Mouse (Mus musculus): ENCODE measurements around the gene Rnf182.

The Rnf182 gene

GRCm38 (mm10) chr13:43615577-43616254, at the start of gene Rnf182:
Rnf182 (plus strand) TSS chr13:43615710.
- in situ Hi-C loops (cut with MboI; ENCODE audit: low pct_unique_long_range_greater_than_20kb in 1 of 2, low sequenced_read_pairs in 2 of 2, unreplicated experiment in 1 of 2) = no loop called here

- in situ Hi-C loops (cut with MboI; ENCODE audit: low pct_unique_long_range_greater_than_20kb in 1 of 2, low sequenced_read_pairs in 2 of 2, unreplicated experiment in 1 of 2) = loop anchor here in 1 of 2 experiments (25.0 kb wide), 1 partner anchor 379 kb away; no protein-coding TSS in a partner anchor
Measured at GRCm38 (mm10) chr13:43566184-43566583, 49.3 kb upstream of the Rnf182 start.

GRCm38 (mm10) chr13:43567141-43567891, 48.2 kb upstream of the Rnf182 start:
- in situ Hi-C loops (cut with MboI; ENCODE audit: low pct_unique_long_range_greater_than_20kb in 1 of 2, low sequenced_read_pairs in 2 of 2, unreplicated experiment in 1 of 2) = loop anchor here in 1 of 2 experiments (25.0 kb wide), 1 partner anchor 380 kb away; no protein-coding TSS in a partner anchor

GRCm38 (mm10) chr13:43573979-43574378, 41.5 kb upstream of the Rnf182 start:
- in situ Hi-C loops (cut with MboI; ENCODE audit: low pct_unique_long_range_greater_than_20kb in 1 of 2, low sequenced_read_pairs in 2 of 2, unreplicated experiment in 1 of 2) = loop anchor here in 1 of 2 experiments (25.0 kb wide), 1 partner anchor 387 kb away; no protein-coding TSS in a partner anchor

GRCm38 (mm10) chr13:43575431-43575830, 40.1 kb upstream of the Rnf182 start:
- in situ Hi-C loops (cut with MboI; ENCODE audit: low pct_unique_long_range_greater_than_20kb in 1 of 2, low sequenced_read_pairs in 2 of 2, unreplicated experiment in 1 of 2) = no loop called here

- in situ Hi-C loops (cut with MboI; ENCODE audit: low pct_unique_long_range_greater_than_20kb in 1 of 2, low sequenced_read_pairs in 2 of 2, unreplicated experiment in 1 of 2) = no loop called here
Measured at GRCm38 (mm10) chr13:43577254-43577653, 38.3 kb upstream of the Rnf182 start.

GRCm38 (mm10) chr13:43577766-43578165, 37.7 kb upstream of the Rnf182 start:
- in situ Hi-C loops (cut with MboI; ENCODE audit: low pct_unique_long_range_greater_than_20kb in 1 of 2, low sequenced_read_pairs in 2 of 2, unreplicated experiment in 1 of 2) = no loop called here

GRCm38 (mm10) chr13:43579740-43580139, 35.8 kb upstream of the Rnf182 start:
- in situ Hi-C loops (cut with MboI; ENCODE audit: low pct_unique_long_range_greater_than_20kb in 1 of 2, low sequenced_read_pairs in 2 of 2, unreplicated experiment in 1 of 2) = loop anchor here in 1 of 2 experiments (10.0 kb wide), 1 partner anchor 155 kb away; no protein-coding TSS in a partner anchor

- in situ Hi-C loops (cut with MboI; ENCODE audit: low pct_unique_long_range_greater_than_20kb in 1 of 2, low sequenced_read_pairs in 2 of 2, unreplicated experiment in 1 of 2) = loop anchor here in 1 of 2 experiments (10.0 kb wide), 1 partner anchor 154 kb away; no protein-coding TSS in a partner anchor
Measured at GRCm38 (mm10) chr13:43580661-43581060, 34.8 kb upstream of the Rnf182 start.

- in situ Hi-C loops (cut with MboI; ENCODE audit: low pct_unique_long_range_greater_than_20kb in 1 of 2, low sequenced_read_pairs in 2 of 2, unreplicated experiment in 1 of 2) = loop anchor here in 1 of 2 experiments (10.0 kb wide), 1 partner anchor 152 kb away; no protein-coding TSS in a partner anchor
Measured at GRCm38 (mm10) chr13:43582961-43583360, 32.5 kb upstream of the Rnf182 start.

- in situ Hi-C loops (cut with MboI; ENCODE audit: low pct_unique_long_range_greater_than_20kb in 1 of 2, low sequenced_read_pairs in 2 of 2, unreplicated experiment in 1 of 2) = loop anchor here in 1 of 2 experiments (10.0 kb wide), 1 partner anchor 151 kb away; no protein-coding TSS in a partner anchor
Measured at GRCm38 (mm10) chr13:43583504-43583903, 32.0 kb upstream of the Rnf182 start.

GRCm38 (mm10) chr13:43585335-43585734, 30.2 kb upstream of the Rnf182 start:
- in situ Hi-C loops (cut with MboI; ENCODE audit: low pct_unique_long_range_greater_than_20kb in 1 of 2, low sequenced_read_pairs in 2 of 2, unreplicated experiment in 1 of 2) = loop anchor here in 1 of 2 experiments (10.0 kb wide), 1 partner anchor 149 kb away; no protein-coding TSS in a partner anchor

- in situ Hi-C loops (cut with MboI; ENCODE audit: low pct_unique_long_range_greater_than_20kb in 1 of 2, low sequenced_read_pairs in 2 of 2, unreplicated experiment in 1 of 2) = loop anchor here in 1 of 2 experiments (10.0 kb wide), 1 partner anchor 148 kb away; no protein-coding TSS in a partner anchor
Measured at GRCm38 (mm10) chr13:43586966-43587365, 28.5 kb upstream of the Rnf182 start.

GRCm38 (mm10) chr13:43587844-43588840, 27.4 kb upstream of the Rnf182 start:
- in situ Hi-C loops (cut with MboI; ENCODE audit: low pct_unique_long_range_greater_than_20kb in 1 of 2, low sequenced_read_pairs in 2 of 2, unreplicated experiment in 1 of 2) = loop anchor here in 1 of 2 experiments (10.0 kb wide), 1 partner anchor 147 kb away; no protein-coding TSS in a partner anchor

GRCm38 (mm10) chr13:43591828-43592680, 23.5 kb upstream of the Rnf182 start:
- in situ Hi-C loops (cut with MboI; ENCODE audit: low pct_unique_long_range_greater_than_20kb in 1 of 2, low sequenced_read_pairs in 2 of 2, unreplicated experiment in 1 of 2) = no loop called here

- in situ Hi-C loops (cut with MboI; ENCODE audit: low pct_unique_long_range_greater_than_20kb in 1 of 2, low sequenced_read_pairs in 2 of 2, unreplicated experiment in 1 of 2) = no loop called here
Measured at GRCm38 (mm10) chr13:43592681-43593068, 22.8 kb upstream of the Rnf182 start.

- in situ Hi-C loops (cut with MboI; ENCODE audit: low pct_unique_long_range_greater_than_20kb in 1 of 2, low sequenced_read_pairs in 2 of 2, unreplicated experiment in 1 of 2) = loop anchor here in 1 of 2 experiments (5.0 kb wide), 1 partner anchor 131 kb away; no protein-coding TSS in a partner anchor
Measured at GRCm38 (mm10) chr13:43595896-43596295, 19.6 kb upstream of the Rnf182 start.

All from mouse embryonic stem cell (cell line).